ENCODE assay signal across 10 mouse cellular contexts in the genomic region with DNA sequence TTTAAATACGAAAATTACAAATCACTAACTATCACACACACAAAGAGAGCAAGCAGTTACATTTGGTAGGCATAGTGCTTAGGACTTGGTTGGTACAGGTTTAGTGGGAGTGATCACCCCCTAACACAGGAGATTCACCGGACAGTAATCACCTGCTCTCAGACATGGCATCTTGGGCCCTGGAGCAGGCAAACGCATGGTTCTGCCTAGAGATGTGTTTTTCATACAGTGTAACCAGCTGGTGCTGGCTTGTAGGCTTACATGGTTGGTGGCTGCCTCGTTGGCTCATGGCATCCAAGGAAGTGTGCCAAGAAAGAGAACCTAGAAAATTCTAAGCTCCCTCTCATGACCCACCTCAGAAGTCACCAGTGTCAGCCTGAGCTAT. TPM values are rescaled to one million over a fixed set of nuclear protein-coding genes. Genes with fewer than 3 reads are reported as not detected.
DNase-seq lines count a peak whose midpoint lies in the region; ATAC-seq and TF ChIP-seq lines count a peak whose summit lies in the region.
"Had no signal": no experiment of that assay in that cellular context is flagged by ENCODE, and none has a peak within 500 bp of the region (broad histone marks: within the 10 kb centered on the region; RNA-seq: fewer than 3 reads in every experiment).

No protein-coding gene starts in this region.

- peak; percentile 51; the same call in 1 of the 2 replicates for ATAC-seq in hindbrain, embryonic 14.5 days (ENCODE audit: low FRiP score)
- peak; percentile 25 for ATAC-seq in CD4-positive, CD25-positive, alpha-beta regulatory T cell, adult 4 months
- ATAC-seq in forebrain, embryonic 12.5 days (ENCODE audit: low FRiP score), result peak; percentile 72
- 0 out of 2 replicates have a peak, but pooled peaks have one; percentile 14 for ATAC-seq in megakaryocyte-erythroid progenitor cell, adult 5-6 weeks (replicated peaks; ENCODE audit: low FRiP score, low TSS enrichment, poor library complexity, severe bottlenecking)
- no peak for ATAC-seq in heart, embryonic 12.5 days (ENCODE audit: insufficient number of reproducible peaks, low FRiP score)
- ATAC-seq: liver, embryonic 12.5 days had no signal

- no peak for TF ChIP-seq CTCF in gastrocnemius, adult 2 months (IDR thresholded peaks at IDR 0.05)

- H3K9me3 ChIP-seq in hindbrain, embryonic 14.5 days (ENCODE audit: control insufficient read depth, low read length), result 0 out of 2 replicates have a peak, but pooled peaks cover 11% of the 10 kb centered on the region
- H3K9me3 ChIP-seq in hindbrain, embryonic 10.5 days, result peaks cover 5% of the 10 kb centered on the region; the same call in 1 of the 2 replicates
- H3K9me3 ChIP-seq in forebrain, embryonic 12.5 days, result no peaks in the 10 kb centered on the region
- H3K9me3 ChIP-seq in heart, embryonic 12.5 days (replicated peaks), result no peaks in the 10 kb centered on the region
- H3K9me3 ChIP-seq: heart, embryonic 15.5 days; liver, embryonic 12.5 days had no signal

- peaks cover 4% of the 10 kb centered on the region for H3K4me1 ChIP-seq in hindbrain, embryonic 14.5 days (replicated peaks; ENCODE audit: control insufficient read depth, insufficient read depth, low read length)
- peaks cover 8% of the 10 kb centered on the region; the same call in 1 of the 2 replicates for H3K4me1 ChIP-seq in hindbrain, embryonic 10.5 days (replicated peaks)
- H3K4me1 ChIP-seq in forebrain, embryonic 12.5 days, result peaks cover 7% of the 10 kb centered on the region
- 0 out of 2 replicates have a peak, but pooled peaks cover 4% of the 10 kb centered on the region for H3K4me1 ChIP-seq in heart, embryonic 12.5 days (replicated peaks)
- H3K4me1 ChIP-seq: liver, embryonic 12.5 days had no signal

- H3K27ac ChIP-seq in hindbrain, embryonic 14.5 days, result no peak overlapping the region
- no peak overlapping the region for H3K27ac ChIP-seq in hindbrain, embryonic 10.5 days
- H3K27ac ChIP-seq in forebrain, embryonic 12.5 days, result no peak overlapping the region
- no peak overlapping the region for H3K27ac ChIP-seq in gastrocnemius, adult 2 months
- H3K27ac ChIP-seq in heart, embryonic 12.5 days (ENCODE audit: poor library complexity, severe bottlenecking), result no peak overlapping the region
- H3K27ac ChIP-seq: heart, embryonic 15.5 days; kidney, postnatal 0 days; liver, embryonic 12.5 days had no signal

- intact Hi-C loops in gastrocnemius, adult 2 months (cut with DNase I), result loop anchor here (1.0 to 10.0 kb wide), 4 partner anchors 62 to 428 kb away; no protein-coding TSS in a partner anchor

- no peak overlapping the region for H3K9ac ChIP-seq in hindbrain, embryonic 14.5 days
- no peak overlapping the region for H3K9ac ChIP-seq in forebrain, embryonic 12.5 days
- no peak overlapping the region for H3K9ac ChIP-seq in heart, embryonic 12.5 days
- H3K9ac ChIP-seq: heart, embryonic 15.5 days; liver, embryonic 12.5 days had no signal

- no peaks in the 10 kb centered on the region for H3K27me3 ChIP-seq in hindbrain, embryonic 14.5 days (ENCODE audit: control insufficient read depth, insufficient read depth, low read length)
- peaks cover 2% of the 10 kb centered on the region; the same call in 1 of the 2 replicates for H3K27me3 ChIP-seq in hindbrain, embryonic 10.5 days (ENCODE audit: insufficient read depth, poor library complexity, severe bottlenecking)
- peaks cover 10% of the 10 kb centered on the region; the same call in 1 of the 2 replicates for H3K27me3 ChIP-seq in forebrain, embryonic 12.5 days
- H3K27me3 ChIP-seq in heart, embryonic 12.5 days (replicated peaks), result peaks cover 8% of the 10 kb centered on the region
- H3K27me3 ChIP-seq: liver, embryonic 12.5 days had no signal

- DNase-seq in hindbrain, embryonic 14.5 days (ENCODE audit: low spot score), result no peak
- no peak for DNase-seq in hindbrain, embryonic 10.5 days (ENCODE audit: low spot score)
- DNase-seq in gastrocnemius, adult 2 months, result no peak

- no peak overlapping the region for H3K4me3 ChIP-seq in hindbrain, embryonic 14.5 days (replicated peaks; ENCODE audit: low read length)
- no peak overlapping the region for H3K4me3 ChIP-seq in hindbrain, embryonic 10.5 days
- no peak overlapping the region for H3K4me3 ChIP-seq in forebrain, embryonic 12.5 days (replicated peaks)
- no peak overlapping the region for H3K4me3 ChIP-seq in gastrocnemius, adult 2 months
- H3K4me3 ChIP-seq in heart, embryonic 12.5 days, result no peak overlapping the region
- H3K4me3 ChIP-seq: heart, embryonic 15.5 days; liver, embryonic 12.5 days had no signal

- 55% methylated on average over 4 of the region's 4 CpGs for WGBS in hindbrain, embryonic 14.5 days
- 48% methylated on average over 4 of the region's 4 CpGs for WGBS in hindbrain, embryonic 10.5 days
- 49% methylated on average over 4 of the region's 4 CpGs for WGBS in forebrain, embryonic 12.5 days
- WGBS in heart, embryonic 12.5 days, result 46% methylated on average over 4 of the region's 4 CpGs

- H3K4me2 ChIP-seq in hindbrain, embryonic 14.5 days (replicated peaks), result no peak overlapping the region
- no peak overlapping the region for H3K4me2 ChIP-seq in forebrain, embryonic 12.5 days
- H3K4me2 ChIP-seq in heart, embryonic 12.5 days, result no peak overlapping the region
- H3K4me2 ChIP-seq: heart, embryonic 15.5 days; liver, embryonic 12.5 days had no signal

- H3K36me3 ChIP-seq in hindbrain, embryonic 14.5 days (replicated peaks; ENCODE audit: control insufficient read depth, insufficient read depth), result no peaks in the 10 kb centered on the region
- no peaks in the 10 kb centered on the region for H3K36me3 ChIP-seq in hindbrain, embryonic 10.5 days
- H3K36me3 ChIP-seq in forebrain, embryonic 12.5 days (replicated peaks), result no peaks in the 10 kb centered on the region
- no peaks in the 10 kb centered on the region for H3K36me3 ChIP-seq in heart, embryonic 12.5 days
- H3K36me3 ChIP-seq: heart, embryonic 15.5 days; liver, embryonic 12.5 days had no signal

RNA-seq across cellular contexts. Expression of a gene that starts 33.4 kb away (rescaled TPM):
- 62.4 and 65.9 TPM in 2 replicates for polyA plus RNA-seq in hindbrain, embryonic 14.5 days (2014; fragmentation: Nextera tagmentation; extraction: Ambion mirVana)
- 12.0 and 14.5 TPM in 2 replicates for polyA plus RNA-seq in hindbrain, embryonic 10.5 days (2016; fragmentation: Nextera tagmentation; extraction: Ambion mirVana)
- 10 to 100 TPM; 11.0 to 14.2 TPM for polyA plus RNA-seq in CD4-positive, CD25-positive, alpha-beta regulatory T cell, adult 4 months (2017; shearing (Covaris generic))
- polyA plus RNA-seq in forebrain, embryonic 12.5 days (2016; fragmentation: Nextera tagmentation; extraction: Ambion mirVana), result 25.1 and 26.9 TPM in 2 replicates
- total RNA-seq in megakaryocyte-erythroid progenitor cell, adult 5-6 weeks (2014; fragmentation: Nextera tagmentation), result 10.9 and 16.2 TPM in 2 replicates
- total RNA-seq in megakaryocyte-erythroid progenitor cell, adult 5-6 weeks (2017), result 10.0 and 10.3 TPM in 2 replicates
- 10 to 100 TPM; 24.8 to 29.0 TPM for total RNA-seq in gastrocnemius, adult 2 months (2021)
- polyA plus RNA-seq in heart, embryonic 12.5 days (2016; fragmentation: Nextera tagmentation; extraction: Ambion mirVana), result 17.8 and 18.2 TPM in 2 replicates
